Comparison of ENCODE assay signal across 17 mouse cellular contexts in genomic region chr5:51583632-51584031, GRCm38 (mm10). TPM values are rescaled to one million over a fixed set of nuclear protein-coding genes. Genes with fewer than 3 reads are reported as not detected.
A peak's percentile ranks its signal among the peaks of the same experiment; 100 is the strongest.
DNase-seq lines count a peak whose midpoint lies in the region; ATAC-seq and TF ChIP-seq lines count a peak whose summit lies in the region.
"Had no signal": no experiment of that assay in that cellular context is flagged by ENCODE, and none has a peak within 500 bp of the region (broad histone marks: within the 10 kb centered on the region; RNA-seq: fewer than 3 reads in every experiment).

No protein-coding gene starts in this region.

- no peak overlapping the region for H3K4me2 ChIP-seq in kidney, embryonic 14.5 days (replicated peaks; ENCODE audit: low read depth, low read length)
- H3K4me2 ChIP-seq: hindbrain, embryonic 15.5 days; liver, embryonic 11.5 days had no signal

- no peak overlapping the region for H3K4me3 ChIP-seq in kidney, adult 2 months (ENCODE audit: insufficient read depth, low read depth, low read length)
- no peak overlapping the region for H3K4me3 ChIP-seq in kidney, embryonic 14.5 days (ENCODE audit: low read length)
- H3K4me3 ChIP-seq: heart, embryonic 10.5 days; hindbrain, embryonic 15.5 days had no signal

- no peak for TF ChIP-seq CTCF in kidney, adult 2 months (conservative IDR thresholded peaks at IDR 0.05; ENCODE audit: insufficient read depth, insufficient read length, low read depth, low read length)

- no peak for ATAC-seq in kidney, embryonic 14.5 days (ENCODE audit: low FRiP score, low TSS enrichment)
- no peak for ATAC-seq in inflammation-experienced regulatory T-cells, adult 6 months
- ATAC-seq: activated CD4-positive, CD25-positive, alpha-beta regulatory T cell, adult 4 months had no signal

- H3K27ac ChIP-seq in kidney, adult 2 months (ENCODE audit: insufficient read depth, low read depth, low read length) = peak overlapping the region; percentile 96
- H3K27ac ChIP-seq in kidney, embryonic 14.5 days (ENCODE audit: low read depth, low read length) = no peak overlapping the region
- H3K27ac ChIP-seq: heart, embryonic 10.5 days; hindbrain, embryonic 15.5 days had no signal

- WGBS in kidney, adult 2 months = 71% methylated on average over 3 of the region's 3 CpGs
- WGBS in kidney, embryonic 14.5 days = 86% methylated on average over 3 of the region's 3 CpGs

- TF ChIP-seq POLR2A in kidney, adult 2 months (IDR thresholded peaks at IDR 0.05; ENCODE audit: low read depth, low read length) = no peak

- no peaks in the 10 kb centered on the region for H3K9me3 ChIP-seq in kidney, embryonic 14.5 days (ENCODE audit: control insufficient read depth, low read length)
- H3K9me3 ChIP-seq: heart, embryonic 10.5 days; hindbrain, embryonic 15.5 days had no signal

- peaks cover 18% of the 10 kb centered on the region for H3K4me1 ChIP-seq in kidney, adult 2 months (ENCODE audit: control insufficient read depth, insufficient read depth, low read length)
- H3K4me1 ChIP-seq in kidney, embryonic 14.5 days (ENCODE audit: control insufficient read depth, insufficient read depth, low read length) = peaks cover 8% of the 10 kb centered on the region

- H3K27me3 ChIP-seq in kidney, adult 2 months (replicated peaks; ENCODE audit: control insufficient read depth, insufficient read depth, low read length) = no peaks in the 10 kb centered on the region
- no peaks in the 10 kb centered on the region for H3K27me3 ChIP-seq in kidney, embryonic 14.5 days (ENCODE audit: control insufficient read depth, insufficient read depth, low read length)
- H3K27me3 ChIP-seq: hindbrain, embryonic 15.5 days had no signal

- H3K9ac ChIP-seq in kidney, embryonic 14.5 days (ENCODE audit: low read depth, low read length) = no peak overlapping the region
- H3K9ac ChIP-seq: hindbrain, embryonic 15.5 days had no signal

- H3K36me3 ChIP-seq in kidney, adult 2 months (ENCODE audit: control insufficient read depth, insufficient read depth, low read length) = no peaks in the 10 kb centered on the region
- H3K36me3 ChIP-seq in kidney, embryonic 14.5 days (ENCODE audit: control insufficient read depth, insufficient read depth, low read length) = no peaks in the 10 kb centered on the region
- H3K36me3 ChIP-seq: G1E; heart, embryonic 10.5 days; hindbrain, embryonic 15.5 days had no signal

- DNase-seq in frontal cortex, postnatal 36 days (ENCODE audit: low spot score in 2 of 2) = peak; percentile 24 to 37
- no peak for DNase-seq in frontal cortex, postnatal 25 days (ENCODE audit: low spot score in 2 of 2)
- peak; percentile 79 for DNase-seq in kidney, adult 2 months
- peak; percentile 75 to 87 for DNase-seq in kidney, postnatal 25 days
- DNase-seq in right cerebral cortex, postnatal 36 days (ENCODE audit: low spot score in 2 of 2) = peak; percentile 18 to 24
- no peak for DNase-seq in lung, adult 18-20 months
- DNase-seq: adrenal gland, postnatal 14 days; cerebellum, adult 18-20 months; gastrocnemius, postnatal 36 days; lung, adult 2 months had no signal

RNA-seq across cellular contexts. Expression of gene Ppargc1a, which starts 16.1 kb away (rescaled TPM):
- 23.0 and 23.1 TPM in 2 replicates for polyA plus RNA-seq in kidney, adult 2 months (2012; rRNA removed)
- 8.3 and 15.8 TPM in 2 replicates for polyA plus RNA-seq in kidney, embryonic 14.5 days (2014; fragmentation: Nextera tagmentation; extraction: Ambion mirVana)
- under 1 TPM in 1 of 3 experiments, not detected in 2; 0.15 TPM for polyA plus RNA-seq in inflammation-experienced regulatory T-cells, adult 6 months (2017; shearing (Covaris generic))
- polyA plus RNA-seq: activated CD4-positive, CD25-positive, alpha-beta regulatory T cell, adult 4 months; G1E had no signal

Comparison
In these comparisons a context has a peak if more than half of its experiments do, and no peak if none do; other contexts are left out.
1. DNase-seq: peak in frontal cortex, postnatal 36 days (2 of 2), kidney, adult 2 months (single experiment), kidney, postnatal 25 days (2 of 2) and right cerebral cortex, postnatal 36 days (2 of 2); none in frontal cortex, postnatal 25 days (0 of 2) and lung, adult 18-20 months (0 of 2).